Mouse (Mus musculus) stomach, embryonic 16.5 days (tissue): Measurements from ENCODE around the gene Nav1. TPM values are rescaled to one million over a fixed set of nuclear protein-coding genes. Genes with fewer than 3 reads are reported as not detected.

Source experiments
- ATAC-seq: fragments of 200-750 bp; cut with Nextera tagmentation; 2 replicates; pipeline ENCODE4 v1.8.0; 2017; ENCODE audit warnings: moderate number of reproducible peaks, moderate TSS enrichment; ENCODE audit not compliant: insufficient read depth, low FRiP score
- H3K27ac ChIP-seq: fragments of 300-500 bp; sonication (generic); 2 replicates; pipeline ENCODE4 v1.5.1; 2014; ENCODE audit warnings: low read length
- H3K27me3 ChIP-seq: fragments of 300-500 bp; sonication (generic); 2 replicates; pipeline ENCODE4 v1.6.1; 2014; ENCODE audit warnings: low read length, control low read depth, mixed read lengths; ENCODE audit not compliant: control insufficient read depth, insufficient read depth
- H3K36me3 ChIP-seq: fragments of 300-500 bp; sonication (generic); 2 replicates; pipeline ENCODE4 v1.6.1; 2014; ENCODE audit warnings: low read length; ENCODE audit not compliant: control insufficient read depth, insufficient read depth
- H3K4me1 ChIP-seq: fragments of 300-500 bp; sonication (generic); 2 replicates; pipeline ENCODE4 v1.6.1; 2014; ENCODE audit warnings: low read length, control low read depth, mixed read lengths; ENCODE audit not compliant: control insufficient read depth, insufficient read depth
- H3K4me2 ChIP-seq: fragments of 300-500 bp; sonication (generic); 2 replicates; pipeline ENCODE4 v1.6.1; 2014; ENCODE audit warnings: low read depth, low read length, mixed read lengths
- H3K4me3 ChIP-seq: fragments of 300-500 bp; sonication (generic); replicated peaks from 2 replicates; pipeline ENCODE4 v1.5.1; 2014; ENCODE audit warnings: mild to moderate bottlenecking, low read length
- H3K9ac ChIP-seq: fragments of 300-500 bp; sonication (generic); 2 replicates; pipeline ENCODE4 v1.6.1; 2014; ENCODE audit warnings: low read length
- H3K9me3 ChIP-seq: fragments of 300-500 bp; sonication (generic); replicated peaks from 2 replicates; pipeline ENCODE4 v1.6.1; 2016; ENCODE audit warnings: low read length, control low read depth; ENCODE audit not compliant: control insufficient read depth
- WGBS: fragments of 180-500 bp; shearing (Covaris S2); extraction: QIAGEN DNeasy Blood & Tissue Kit; methylation state at CpG from one replicate; pipeline ENCODE4 v1.1.7; 2014; 5-methylcytosine and 5-hydroxymethylcytosine counted together
- polyA plus RNA-seq: library from polyadenylated mRNA; unstranded; fragments of >200 nt; fragmentation: Nextera tagmentation; extraction: Ambion mirVana; gene quantifications from 2 replicates; pipeline ENCODE4 v1.2.1, GENCODE M21; 2015

Nav1 gene
- polyA plus RNA-seq, 1 experiment from 2014 or later = 11.2 TPM

DNA sequence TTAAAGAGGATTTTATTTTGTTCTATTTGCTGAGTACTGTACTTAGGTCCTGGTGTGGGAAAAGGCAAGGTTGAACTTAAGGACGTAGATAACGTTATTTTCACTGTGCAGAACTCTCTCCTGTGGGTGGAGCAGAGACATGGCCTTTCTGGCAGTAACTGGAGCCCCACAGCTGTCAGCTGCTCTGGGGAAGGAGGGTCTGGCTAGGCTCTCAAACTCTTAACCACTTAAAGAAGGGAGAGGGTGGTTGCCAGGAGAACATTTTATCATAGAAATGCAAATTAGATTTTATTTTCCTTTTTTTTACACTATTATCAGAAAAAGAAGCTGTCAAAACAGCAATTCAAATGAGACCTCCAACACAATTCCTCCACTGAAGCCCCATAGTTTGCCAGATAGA is 171.3 kb downstream of the Nav1 start:
- ATAC-seq = peak; percentile 45; the same call in 1 of the 2 replicates
- H3K4me2 ChIP-seq = no peak overlapping the region
- no peak overlapping the region for H3K27ac ChIP-seq
- no peaks in the 10 kb centered on the region for H3K27me3 ChIP-seq
- no peak overlapping the region for H3K9ac ChIP-seq
- H3K36me3 ChIP-seq = 0 out of 2 replicates have a peak, but pooled peaks cover 6% of the 10 kb centered on the region
- no peak overlapping the region for H3K4me3 ChIP-seq
- WGBS = 11% methylated on average over 2 of the region's 2 CpGs
- no peaks in the 10 kb centered on the region for H3K9me3 ChIP-seq
- H3K4me1 ChIP-seq = peaks cover 2% of the 10 kb centered on the region

DNA sequence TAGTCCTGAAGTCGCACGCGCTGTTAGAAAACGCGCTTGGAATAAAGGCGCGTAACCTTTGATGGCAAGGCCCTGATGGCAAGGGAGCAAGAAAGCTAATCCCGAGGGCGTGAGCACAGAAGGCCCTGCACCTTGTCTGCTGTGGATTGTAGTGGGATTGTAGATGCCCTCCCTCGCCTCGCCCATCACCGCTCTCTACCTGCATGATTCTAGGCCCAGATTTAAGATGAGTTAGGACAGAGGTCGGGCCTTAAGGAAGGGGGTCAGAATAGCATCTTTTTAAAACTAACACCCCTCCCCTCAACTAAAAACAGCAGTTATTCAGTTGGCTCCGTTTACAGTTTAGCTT is 176.5 kb downstream of the Nav1 start:
- Histone ChIP-seq H3K9me3 (no peaks in the 10 kb centered on the region), H3K27me3 (no peaks in the 10 kb centered on the region), H3K4me1 (peaks cover 14% of the 10 kb centered on the region), H3K36me3 (no peaks in the 10 kb centered on the region), H3K9ac (peak overlapping the region; percentile 92), H3K27ac (peak overlapping the region; percentile 67), H3K4me2 (peak overlapping the region; percentile 72), H3K4me3 (peak overlapping the region; percentile 88)
- 2% methylated on average over 14 of the region's 14 CpGs for WGBS
- ATAC-seq = peak; percentile 65

DNA sequence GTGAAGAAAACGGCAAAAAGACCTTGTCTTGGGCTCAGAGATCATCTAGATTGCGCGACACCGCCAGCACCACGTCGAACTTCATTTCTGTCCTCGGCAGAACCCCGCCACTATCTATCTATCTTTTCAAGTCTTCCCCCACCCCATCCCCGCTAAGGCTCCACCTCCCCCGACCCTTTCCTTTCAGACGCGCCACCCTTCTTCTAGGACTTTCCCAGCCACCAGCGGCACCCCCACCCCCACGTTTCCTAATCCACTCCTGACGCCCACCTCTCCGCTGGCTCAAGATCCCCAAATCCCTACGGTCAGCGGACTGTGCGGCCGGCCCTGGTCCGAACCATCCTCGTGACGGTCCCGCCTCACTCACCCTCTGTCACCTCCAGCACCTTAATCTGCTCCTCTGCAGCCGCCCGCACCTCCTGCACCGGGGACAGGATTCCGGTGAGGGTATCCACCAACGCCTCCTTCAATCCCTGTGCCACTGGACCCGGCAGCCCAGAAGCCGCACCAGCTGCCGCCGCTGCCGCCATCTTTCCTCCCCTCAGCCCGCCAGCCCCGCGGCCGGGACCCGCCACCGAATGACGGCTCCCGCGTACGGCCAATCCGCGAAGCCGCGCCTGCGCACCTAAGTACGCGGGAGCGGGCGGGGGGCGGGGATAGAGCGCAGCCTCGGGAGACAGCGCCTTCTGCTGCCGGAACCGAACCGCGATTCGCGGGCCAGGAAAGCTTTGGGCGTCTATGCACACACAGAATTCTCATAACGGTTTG is 177.0 kb downstream of the Nav1 start, which contains the start of gene Ipo9:
Ipo9 (minus strand) TSS at position 599 of the 768 bp plus-strand sequence.
- Histone ChIP-seq H3K4me2 (peak within 1 kb of the TSS; percentile 72), H3K36me3 (no peaks in the 10 kb centered on the region), H3K9me3 (no peaks in the 10 kb centered on the region), H3K4me3 (peak within 1 kb of the TSS; percentile 88), H3K9ac (peak within 1 kb of the TSS; percentile 92), H3K4me1 (peaks cover 14% of the 10 kb centered on the region), H3K27me3 (no peaks in the 10 kb centered on the region), H3K27ac (peak within 1 kb of the TSS; percentile 89)
- peak; percentile 96 for ATAC-seq
- under 1% methylated on average over 65 of the region's 65 CpGs for WGBS

DNA sequence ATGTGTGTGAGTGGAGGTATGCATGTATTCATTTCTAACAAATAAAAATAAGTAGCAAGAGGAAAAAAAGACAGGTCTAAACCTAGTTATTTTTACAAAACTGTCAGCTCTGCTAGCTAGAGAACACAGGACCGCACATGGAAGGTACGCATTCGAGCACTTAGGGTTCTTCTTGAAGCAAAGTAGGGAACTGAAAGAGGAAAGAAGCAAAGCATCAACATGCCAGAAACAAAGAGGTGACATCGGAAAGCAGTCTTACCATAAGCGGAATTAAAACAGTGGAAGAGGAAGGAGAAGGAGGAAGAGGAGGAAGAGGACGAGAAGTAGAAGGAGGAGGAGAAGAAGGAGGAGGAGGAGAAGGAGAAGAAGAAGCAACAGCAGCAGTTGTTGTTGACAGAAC is 179.7 kb downstream of the Nav1 start:
- Histone ChIP-seq H3K4me2 (no peak overlapping the region), H3K9me3 (no peaks in the 10 kb centered on the region), H3K27ac (no peak overlapping the region), H3K36me3 (peaks cover 4% of the 10 kb centered on the region), H3K27me3 (no peaks in the 10 kb centered on the region), H3K9ac (no peak overlapping the region), H3K4me3 (no peak overlapping the region), H3K4me1 (peaks cover 14% of the 10 kb centered on the region)
- no peak for ATAC-seq
- 81% methylated on average over 6 of the region's 6 CpGs for WGBS

DNA sequence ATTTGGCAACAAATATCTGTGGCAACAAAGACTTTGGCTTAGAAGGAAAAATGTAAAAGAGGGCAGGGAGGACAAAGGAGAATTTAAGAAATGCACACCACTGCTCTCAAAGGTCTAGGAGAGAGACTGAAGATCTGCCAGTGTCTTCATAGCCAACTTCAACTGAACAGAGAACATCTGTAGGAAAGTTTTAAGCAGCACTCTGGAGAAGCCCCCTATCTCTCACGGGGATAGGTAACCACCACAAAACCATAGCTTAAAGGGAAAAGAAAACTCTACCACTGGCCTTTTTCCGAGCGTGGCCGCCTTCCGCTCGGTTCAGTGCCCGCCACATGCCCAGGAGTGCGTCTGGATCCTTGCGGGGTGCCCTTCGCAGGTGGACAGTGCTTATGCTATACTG is 180.4 kb downstream of the Nav1 start:
- ATAC-seq = no peak

DNA sequence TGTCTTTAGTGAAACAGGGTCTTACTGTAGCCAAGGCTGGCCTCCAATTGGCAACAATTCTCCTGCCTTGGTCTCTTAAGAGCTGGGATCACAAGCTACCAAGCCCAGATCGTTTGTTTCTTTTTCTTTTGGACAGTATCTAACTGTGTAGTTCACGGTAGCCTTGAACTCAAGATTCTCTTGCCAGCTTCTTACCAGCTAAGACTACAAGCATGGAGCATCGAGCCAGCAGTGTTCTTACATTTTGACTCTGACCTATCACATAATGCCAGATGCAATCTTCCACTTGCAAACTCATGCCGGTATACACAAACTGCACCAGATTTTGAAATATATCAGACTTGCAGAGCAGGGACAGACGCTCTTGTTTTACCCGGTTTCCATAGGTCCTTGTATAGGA is 184.3 kb downstream of the Nav1 start:
- no peak overlapping the region for H3K27ac ChIP-seq
- 94% methylated on average over 6 of the region's 6 CpGs for WGBS
- no peak for ATAC-seq

More for the DNA sequence above, 180.4 kb downstream of the Nav1 start:
- Histone ChIP-seq H3K36me3 (peaks cover 4% of the 10 kb centered on the region), H3K9ac (no peak overlapping the region), H3K4me3 (no peak overlapping the region), H3K9me3 (no peaks in the 10 kb centered on the region), H3K4me1 (peaks cover 14% of the 10 kb centered on the region), H3K4me2 (no peak overlapping the region), H3K27ac (no peak overlapping the region), H3K27me3 (no peaks in the 10 kb centered on the region)
- 94% methylated on average over 10 of the region's 10 CpGs for WGBS

DNA sequence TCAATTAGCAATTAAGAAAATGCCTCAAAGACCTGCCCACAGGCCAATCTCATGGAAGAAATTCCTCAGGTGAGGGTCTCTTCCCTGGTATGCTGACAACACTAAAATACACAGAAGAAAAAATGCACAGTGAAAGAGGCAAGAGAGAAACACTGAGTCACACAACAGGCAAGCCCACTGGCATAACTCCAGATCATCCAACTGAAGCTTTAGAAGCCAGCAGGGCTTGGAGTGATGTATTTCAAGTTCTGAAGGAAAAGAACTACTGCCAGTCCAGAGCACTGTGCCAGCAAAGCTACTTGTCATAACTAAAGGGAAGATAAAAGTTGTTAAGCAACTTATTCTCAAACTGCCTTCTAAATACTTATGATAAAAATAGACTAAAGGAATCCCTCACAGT is 193.1 kb downstream of the Nav1 start:
- no peak overlapping the region for H3K27ac ChIP-seq
- H3K36me3 ChIP-seq = peaks cover 33% of the 10 kb centered on the region
- H3K4me2 ChIP-seq = no peak overlapping the region
- H3K9ac ChIP-seq = no peak overlapping the region
- H3K27me3 ChIP-seq = no peaks in the 10 kb centered on the region
- H3K4me1 ChIP-seq = no peaks in the 10 kb centered on the region
- no peaks in the 10 kb centered on the region for H3K9me3 ChIP-seq
- no peak overlapping the region for H3K4me3 ChIP-seq
- no peak for ATAC-seq

More for the DNA sequence above, 184.3 kb downstream of the Nav1 start:
- H3K4me3 ChIP-seq = no peak overlapping the region
- H3K36me3 ChIP-seq = peaks cover 17% of the 10 kb centered on the region
- no peaks in the 10 kb centered on the region for H3K9me3 ChIP-seq
- H3K4me2 ChIP-seq = no peak overlapping the region
- H3K4me1 ChIP-seq = no peaks in the 10 kb centered on the region
- no peaks in the 10 kb centered on the region for H3K27me3 ChIP-seq
- H3K9ac ChIP-seq = no peak overlapping the region

DNA sequence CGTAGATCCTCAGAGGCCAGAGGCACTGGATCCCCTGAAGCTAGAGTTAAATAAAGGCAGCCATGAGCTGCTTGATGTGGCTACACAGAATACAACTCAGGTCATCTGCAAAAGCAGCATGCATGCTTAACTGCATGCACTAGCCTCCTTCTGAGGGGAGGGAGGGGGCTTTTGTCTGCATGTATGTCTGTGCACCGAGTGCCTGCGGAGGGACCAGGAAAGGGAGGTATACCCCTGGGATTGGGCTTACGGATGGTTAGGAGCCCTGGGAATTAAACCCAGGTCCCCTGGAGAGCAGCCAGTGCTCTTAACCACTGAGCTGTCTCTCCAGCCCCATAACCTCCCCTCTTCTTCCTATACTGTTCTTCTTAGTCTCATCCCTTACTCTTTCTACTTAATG is 195.0 kb downstream of the Nav1 start:
- H3K27ac ChIP-seq = no peak overlapping the region
- ATAC-seq = no peak
- no peak overlapping the region for H3K4me2 ChIP-seq
- no peaks in the 10 kb centered on the region for H3K9me3 ChIP-seq
- no peak overlapping the region for H3K9ac ChIP-seq
- H3K27me3 ChIP-seq = no peaks in the 10 kb centered on the region
- H3K4me3 ChIP-seq = no peak overlapping the region
- WGBS = 87% methylated on average over 4 of the region's 4 CpGs
- H3K36me3 ChIP-seq = peaks cover 40% of the 10 kb centered on the region
- no peaks in the 10 kb centered on the region for H3K4me1 ChIP-seq

DNA sequence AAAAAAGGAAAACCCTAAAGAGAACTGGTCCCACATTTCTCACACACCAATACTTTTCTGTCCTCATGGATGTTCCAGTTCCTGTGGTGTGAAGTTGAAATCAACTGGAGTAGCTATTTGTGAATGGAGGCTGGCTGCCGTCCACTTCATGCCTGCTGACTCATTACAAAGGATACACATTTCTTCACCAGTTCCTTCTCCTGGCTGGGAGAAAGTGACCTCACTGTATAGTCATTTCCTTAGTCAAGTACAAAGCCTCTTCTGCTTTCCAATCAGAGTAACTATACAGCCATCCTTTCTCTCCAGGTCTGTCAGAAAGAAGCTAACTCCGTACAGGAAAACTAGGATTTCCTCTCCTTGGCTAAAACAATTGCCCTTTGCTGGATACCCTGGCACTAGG is 196.1 kb downstream of the Nav1 start:
- Histone ChIP-seq H3K36me3 (peaks cover 40% of the 10 kb centered on the region), H3K9ac (no peak overlapping the region), H3K27me3 (no peaks in the 10 kb centered on the region), H3K4me1 (no peaks in the 10 kb centered on the region), H3K4me2 (no peak overlapping the region), H3K27ac (peak overlapping the region; percentile 30; the same call in 1 of the 2 replicates), H3K9me3 (no peaks in the 10 kb centered on the region), H3K4me3 (no peak overlapping the region)
- peak; percentile 72; the same call in 1 of the 2 replicates for ATAC-seq
- 60% methylated on average over 2 of the region's 2 CpGs for WGBS
